Mouse (Mus musculus) T-cell, adult 2 months (primary cell): ENCODE results near the gene Aars.
"Not testable (repeated sequence)": the region's sequence is repeated elsewhere in the genome, so short reads cannot be mapped to it uniquely, and the experiment has no call there.

Source experiments
- DNase-seq: peaks from one replicate; pipeline ENCODE4 v3.0.0; 2022; ENCODE audit warnings: low spot score

Aars gene

GRCm38 (mm10) chr8:111032916-111033315 is at the start of gene Aars:
Gene Aars (plus strand): TSS chr8:111033144.
- no peak for DNase-seq

- DNase-seq = peak; percentile 37
Measured at GRCm38 (mm10) chr8:110987805-110988744, 44.9 kb upstream of the Aars start.

- no peak for DNase-seq
Measured at GRCm38 (mm10) chr8:110990017-110990416, 42.9 kb upstream of the Aars start.

- peak; percentile 6 for DNase-seq
Measured at GRCm38 (mm10) chr8:110996641-110997430, 36.1 kb upstream of the Aars start.

GRCm38 (mm10) chr8:110997547-110998531 is 35.1 kb upstream of the Aars start, which contains the start of gene Ddx19a:
Gene Ddx19a (minus strand): TSS chr8:110997800.
- peak; percentile 88 for DNase-seq

GRCm38 (mm10) chr8:111010230-111010991 is 22.5 kb upstream of the Aars start:
- not testable (repeated sequence) for DNase-seq

- not testable (repeated sequence) for DNase-seq
Measured at GRCm38 (mm10) chr8:111026609-111027008, 6.3 kb upstream of the Aars start.

- DNase-seq = peak; percentile 74
Measured at GRCm38 (mm10) chr8:111027391-111027937, 5.5 kb upstream of the Aars start.

GRCm38 (mm10) chr8:111029589-111029988 is 3.4 kb upstream of the Aars start:
- no peak for DNase-seq

GRCm38 (mm10) chr8:111030045-111030444 is 2.9 kb upstream of the Aars start:
- DNase-seq = peak; percentile 43

GRCm38 (mm10) chr8:111031572-111031971 is 1.4 kb upstream of the Aars start, which contains the start of gene Ddx19b:
Gene Ddx19b (minus strand): TSS chr8:111031751.
- DNase-seq = no peak

GRCm38 (mm10) chr8:111033482-111034215 is 705 bp downstream of the Aars start:
- peak; percentile 95 for DNase-seq

- peak; percentile 35 for DNase-seq
Measured at GRCm38 (mm10) chr8:111034276-111034675, 1.3 kb downstream of the Aars start.

- DNase-seq = no peak
Measured at GRCm38 (mm10) chr8:111036591-111036990, 3.6 kb downstream of the Aars start.

GRCm38 (mm10) chr8:111042546-111042945 is 9.6 kb downstream of the Aars start:
- no peak for DNase-seq

GRCm38 (mm10) chr8:111044003-111044734 is 11.2 kb downstream of the Aars start:
- no peak for DNase-seq

- peak; percentile 16 for DNase-seq
Measured at GRCm38 (mm10) chr8:111048694-111049093, 15.8 kb downstream of the Aars start.

GRCm38 (mm10) chr8:111049106-111049505 is 16.2 kb downstream of the Aars start:
- no peak for DNase-seq
